Mouse (Mus musculus) left cerebral cortex, adult 9 months (tissue): ENCODE measurements at regions not wholly inside any gene's neighbourhood (a gene's known extent, or its start where the extent isn't known, plus 50 kb on each side); places are given as distances from the start of the nearest gene placed in this dataset.

Experiments used
- DNase-seq, 2 experiments: peaks; one replicate each; pipeline ENCODE4 v3.0.0; 2022; ENCODE audit warnings: low spot score in 2 of 2

- DNase-seq: no peak
Measured at GRCm38 (mm10) chr10:21829062-21829731, 52.8 kb upstream of the Sgk1 start.

- no peak for DNase-seq
Measured at GRCm38 (mm10) chr10:21831002-21831696, 50.8 kb upstream of the Sgk1 start.
